Comparison of ENCODE assay signal across 27 mouse cellular contexts in genomic region chr9:50969266-50969665, GRCm38 (mm10).
"Had no signal": no experiment of that assay in that cellular context is flagged by ENCODE, and none has a peak within 500 bp of the region (broad histone marks: within the 10 kb centered on the region; RNA-seq: fewer than 3 reads in every experiment).

No protein-coding gene starts in this region.

- H3K9ac ChIP-seq: heart, embryonic 13.5 days; heart, embryonic 15.5 days; hindbrain, embryonic 13.5 days; hindbrain, embryonic 15.5 days; limb, embryonic 12.5 days; liver, embryonic 13.5 days; liver, embryonic 15.5 days; liver, postnatal 0 days had no signal

- H3K9me3 ChIP-seq: heart, embryonic 13.5 days; heart, embryonic 15.5 days; hindbrain, embryonic 13.5 days; hindbrain, embryonic 15.5 days; limb, embryonic 10.5 days; limb, embryonic 12.5 days; liver, embryonic 13.5 days; liver, embryonic 15.5 days had no signal

- ATAC-seq: hindbrain, postnatal 0 days; intestine, embryonic 16.5 days; liver, postnatal 0 days had no signal

- H3K4me2 ChIP-seq: heart, embryonic 11.5 days; heart, embryonic 13.5 days; heart, embryonic 15.5 days; hindbrain, embryonic 13.5 days; hindbrain, embryonic 15.5 days; limb, embryonic 12.5 days; liver, embryonic 11.5 days; liver, embryonic 13.5 days; liver, embryonic 15.5 days had no signal

- H3K4me1 ChIP-seq: heart, embryonic 15.5 days; hindbrain, embryonic 13.5 days; hindbrain, embryonic 15.5 days; limb, embryonic 10.5 days; limb, embryonic 12.5 days had no signal

- H3K27ac ChIP-seq: heart, adult 2 months; heart, embryonic 13.5 days; heart, embryonic 15.5 days; hindbrain, embryonic 13.5 days; hindbrain, embryonic 15.5 days; hindbrain, postnatal 0 days; left cerebral cortex, adult 2 months; limb, embryonic 10.5 days; limb, embryonic 12.5 days; liver, embryonic 13.5 days; liver, embryonic 15.5 days had no signal

- H3K4me3 ChIP-seq: heart, adult 2 months; heart, embryonic 13.5 days; heart, embryonic 15.5 days; hindbrain, embryonic 13.5 days; hindbrain, embryonic 15.5 days; left cerebral cortex, adult 2 months; limb, embryonic 10.5 days; limb, embryonic 12.5 days; liver, embryonic 13.5 days; liver, embryonic 15.5 days had no signal

- H3K27me3 ChIP-seq: heart, embryonic 13.5 days; heart, embryonic 15.5 days; hindbrain, embryonic 13.5 days; hindbrain, embryonic 15.5 days; limb, embryonic 12.5 days; liver, embryonic 13.5 days; liver, embryonic 15.5 days had no signal

- DNase-seq: gastrocnemius, postnatal 14 days; gastrocnemius, postnatal 36 days; heart, adult 11 months; heart, adult 2 months; heart, postnatal 14 days; heart, postnatal 36 days; kidney, adult 11 months; kidney, adult 8-10 months; kidney, postnatal 10 days; kidney, postnatal 25 days; kidney, postnatal 4 days; layer of hippocampus, adult 9-11 months; liver; liver, embryonic 13.5 days; liver, postnatal 0 days had no signal

- H3K36me3 ChIP-seq: heart, embryonic 13.5 days; heart, embryonic 15.5 days; hindbrain, embryonic 13.5 days; hindbrain, embryonic 15.5 days; limb, embryonic 10.5 days; limb, embryonic 12.5 days; liver, embryonic 13.5 days; liver, embryonic 15.5 days had no signal
